Mouse (Mus musculus): ENCODE measurements at regions not wholly inside any gene's neighbourhood (a gene's known extent, or its start where the extent isn't known, plus 50 kb on each side); places are given as distances from the start of the nearest gene placed in this dataset.

- Histone ChIP-seq H3K4me2 (replicated peaks; ENCODE audit: low read depth, low read length) (no peak overlapping the region), H3K4me1 (ENCODE audit: control insufficient read depth, insufficient read depth, low read length) (0 out of 2 replicates have a peak, but pooled peaks cover 3% of the 10 kb centered on the region), H3K27ac (ENCODE audit: low read length) (no peak overlapping the region), H3K9ac (replicated peaks; ENCODE audit: low read depth, low read length) (no peak overlapping the region), H3K36me3 (ENCODE audit: control insufficient read depth, insufficient read depth, low read length) (no peaks in the 10 kb centered on the region), H3K4me3 (ENCODE audit: low read depth, low read length) (no peak overlapping the region), H3K9me3 (ENCODE audit: control insufficient read depth, low read depth, low read length) (no peaks in the 10 kb centered on the region), H3K27me3 (ENCODE audit: control insufficient read depth, insufficient read depth, low read length) (no peaks in the 10 kb centered on the region)
- no peak for ATAC-seq (ENCODE audit: insufficient number of reproducible peaks, insufficient read depth, low FRiP score, low read depth)
- 91% methylated on average over 8 of the region's 8 CpGs for whole genome bisulfite sequencing
Measured at GRCm38 (mm10) chr1:183637214-183637613, 219.2 kb downstream of the Hhipl2 start.

GRCm38 (mm10) chr1:183639332-183639731, 221.3 kb downstream of the Hhipl2 start:
- 40% methylated on average over 7 of the region's 7 CpGs for WGBS
- H3K9me3 ChIP-seq (ENCODE audit: control insufficient read depth, low read depth, low read length), result no peaks in the 10 kb centered on the region
- 0 out of 2 replicates have a peak, but pooled peaks cover 3% of the 10 kb centered on the region for H3K4me1 ChIP-seq (ENCODE audit: control insufficient read depth, insufficient read depth, low read length)
- no peak overlapping the region for H3K9ac ChIP-seq (replicated peaks; ENCODE audit: low read depth, low read length)
- no peaks in the 10 kb centered on the region for H3K36me3 ChIP-seq (ENCODE audit: control insufficient read depth, insufficient read depth, low read length)
- no peak overlapping the region for H3K27ac ChIP-seq (ENCODE audit: low read length)
- peak; percentile 46; the same call in 1 of the 2 replicates for ATAC-seq (ENCODE audit: insufficient number of reproducible peaks, insufficient read depth, low FRiP score, low read depth)
- no peak overlapping the region for H3K4me2 ChIP-seq (replicated peaks; ENCODE audit: low read depth, low read length)
- no peak overlapping the region for H3K4me3 ChIP-seq (ENCODE audit: low read depth, low read length)
- H3K27me3 ChIP-seq (ENCODE audit: control insufficient read depth, insufficient read depth, low read length), result no peaks in the 10 kb centered on the region

GRCm38 (mm10) chr1:183640568-183640967, 222.6 kb downstream of the Hhipl2 start:
- Histone ChIP-seq H3K4me2 (replicated peaks; ENCODE audit: low read depth, low read length) (no peak overlapping the region), H3K36me3 (ENCODE audit: control insufficient read depth, insufficient read depth, low read length) (no peaks in the 10 kb centered on the region), H3K4me3 (ENCODE audit: low read depth, low read length) (no peak overlapping the region), H3K27ac (ENCODE audit: low read length) (no peak overlapping the region), H3K27me3 (ENCODE audit: control insufficient read depth, insufficient read depth, low read length) (no peaks in the 10 kb centered on the region), H3K9ac (replicated peaks; ENCODE audit: low read depth, low read length) (no peak overlapping the region), H3K4me1 (ENCODE audit: control insufficient read depth, insufficient read depth, low read length) (0 out of 2 replicates have a peak, but pooled peaks cover 3% of the 10 kb centered on the region), H3K9me3 (ENCODE audit: control insufficient read depth, low read depth, low read length) (no peaks in the 10 kb centered on the region)
- 53% methylated on average over 8 of the region's 8 CpGs for WGBS
- no peak for ATAC-seq (ENCODE audit: insufficient number of reproducible peaks, insufficient read depth, low FRiP score, low read depth)

GRCm38 (mm10) chr1:183644001-183644400, 226.0 kb downstream of the Hhipl2 start:
- Histone ChIP-seq H3K36me3 (ENCODE audit: control insufficient read depth, insufficient read depth, low read length) (no peaks in the 10 kb centered on the region), H3K27ac (ENCODE audit: low read length) (peak overlapping the region; percentile 6; the same call in 1 of the 2 replicates), H3K9me3 (ENCODE audit: control insufficient read depth, low read depth, low read length) (no peaks in the 10 kb centered on the region), H3K27me3 (ENCODE audit: control insufficient read depth, insufficient read depth, low read length) (no peaks in the 10 kb centered on the region), H3K4me1 (ENCODE audit: control insufficient read depth, insufficient read depth, low read length) (0 out of 2 replicates have a peak, but pooled peaks cover 3% of the 10 kb centered on the region), H3K4me3 (ENCODE audit: low read depth, low read length) (no peak overlapping the region), H3K9ac (replicated peaks; ENCODE audit: low read depth, low read length) (no peak overlapping the region), H3K4me2 (replicated peaks; ENCODE audit: low read depth, low read length) (no peak overlapping the region)
- WGBS, result 23% methylated on average over 2 of the region's 2 CpGs
- no peak for ATAC-seq (ENCODE audit: insufficient number of reproducible peaks, insufficient read depth, low FRiP score, low read depth)

GRCm38 (mm10) chr1:183653878-183654277, 235.9 kb downstream of the Hhipl2 start:
- H3K4me3 ChIP-seq (ENCODE audit: low read depth, low read length), result no peak overlapping the region
- no peaks in the 10 kb centered on the region for H3K4me1 ChIP-seq (ENCODE audit: control insufficient read depth, insufficient read depth, low read length)
- H3K9ac ChIP-seq (replicated peaks; ENCODE audit: low read depth, low read length), result no peak overlapping the region
- H3K27me3 ChIP-seq (ENCODE audit: control insufficient read depth, insufficient read depth, low read length), result no peaks in the 10 kb centered on the region
- WGBS, result 41% methylated on average over 6 of the region's 6 CpGs
- no peak overlapping the region for H3K4me2 ChIP-seq (replicated peaks; ENCODE audit: low read depth, low read length)
- H3K9me3 ChIP-seq (ENCODE audit: control insufficient read depth, low read depth, low read length), result no peaks in the 10 kb centered on the region
- no peaks in the 10 kb centered on the region for H3K36me3 ChIP-seq (ENCODE audit: control insufficient read depth, insufficient read depth, low read length)
- H3K27ac ChIP-seq (ENCODE audit: low read length), result no peak overlapping the region
- ATAC-seq (ENCODE audit: insufficient number of reproducible peaks, insufficient read depth, low FRiP score, low read depth), result no peak

GRCm38 (mm10) chr1:183657043-183657442, 239.0 kb downstream of the Hhipl2 start:
- H3K27ac ChIP-seq (ENCODE audit: low read length), result no peak overlapping the region
- H3K4me2 ChIP-seq (replicated peaks; ENCODE audit: low read depth, low read length), result no peak overlapping the region
- no peaks in the 10 kb centered on the region for H3K9me3 ChIP-seq (ENCODE audit: control insufficient read depth, low read depth, low read length)
- no peak overlapping the region for H3K4me3 ChIP-seq (ENCODE audit: low read depth, low read length)
- H3K36me3 ChIP-seq (ENCODE audit: control insufficient read depth, insufficient read depth, low read length), result no peaks in the 10 kb centered on the region
- no peak overlapping the region for H3K9ac ChIP-seq (replicated peaks; ENCODE audit: low read depth, low read length)
- no peaks in the 10 kb centered on the region for H3K4me1 ChIP-seq (ENCODE audit: control insufficient read depth, insufficient read depth, low read length)
- 50% methylated on average over 5 of the region's 5 CpGs for WGBS
- no peak for ATAC-seq (ENCODE audit: insufficient number of reproducible peaks, insufficient read depth, low FRiP score, low read depth)
- H3K27me3 ChIP-seq (ENCODE audit: control insufficient read depth, insufficient read depth, low read length), result no peaks in the 10 kb centered on the region

- WGBS, result 69% methylated on average over 2 of the region's 2 CpGs
- Histone ChIP-seq H3K4me2 (replicated peaks; ENCODE audit: low read depth, low read length) (no peak overlapping the region), H3K27me3 (ENCODE audit: control insufficient read depth, insufficient read depth, low read length) (no peaks in the 10 kb centered on the region), H3K4me1 (ENCODE audit: control insufficient read depth, insufficient read depth, low read length) (no peaks in the 10 kb centered on the region), H3K9me3 (ENCODE audit: control insufficient read depth, low read depth, low read length) (no peaks in the 10 kb centered on the region), H3K27ac (ENCODE audit: low read length) (no peak overlapping the region), H3K36me3 (ENCODE audit: control insufficient read depth, insufficient read depth, low read length) (no peaks in the 10 kb centered on the region), H3K4me3 (ENCODE audit: low read depth, low read length) (no peak overlapping the region), H3K9ac (replicated peaks; ENCODE audit: low read depth, low read length) (no peak overlapping the region)
- ATAC-seq (ENCODE audit: insufficient number of reproducible peaks, insufficient read depth, low FRiP score, low read depth), result no peak
Measured at GRCm38 (mm10) chr1:183660541-183660940, 242.5 kb downstream of the Hhipl2 start.

- no peak overlapping the region for H3K4me2 ChIP-seq (replicated peaks; ENCODE audit: low read depth, low read length)
- H3K9ac ChIP-seq (replicated peaks; ENCODE audit: low read depth, low read length), result no peak overlapping the region
- H3K27me3 ChIP-seq (ENCODE audit: control insufficient read depth, insufficient read depth, low read length), result no peaks in the 10 kb centered on the region
- no peak overlapping the region for H3K4me3 ChIP-seq (ENCODE audit: low read depth, low read length)
- no peaks in the 10 kb centered on the region for H3K4me1 ChIP-seq (ENCODE audit: control insufficient read depth, insufficient read depth, low read length)
- ATAC-seq (ENCODE audit: insufficient number of reproducible peaks, insufficient read depth, low FRiP score, low read depth), result no peak
- H3K9me3 ChIP-seq (ENCODE audit: control insufficient read depth, low read depth, low read length), result no peaks in the 10 kb centered on the region
- H3K27ac ChIP-seq (ENCODE audit: low read length), result no peak overlapping the region
- H3K36me3 ChIP-seq (ENCODE audit: control insufficient read depth, insufficient read depth, low read length), result no peaks in the 10 kb centered on the region
- WGBS, result 73% methylated on average over 15 of the region's 15 CpGs
Measured at GRCm38 (mm10) chr1:183662369-183663043, 244.5 kb downstream of the Hhipl2 start.

GRCm38 (mm10) chr1:183669271-183669670, 251.3 kb downstream of the Hhipl2 start:
- Histone ChIP-seq H3K4me2 (replicated peaks; ENCODE audit: low read depth, low read length) (0 out of 2 replicates have a peak overlapping the region, but pooled peaks have one; percentile 5), H3K9ac (replicated peaks; ENCODE audit: low read depth, low read length) (no peak overlapping the region), H3K4me1 (ENCODE audit: control insufficient read depth, insufficient read depth, low read length) (no peaks in the 10 kb centered on the region), H3K27me3 (ENCODE audit: control insufficient read depth, insufficient read depth, low read length) (no peaks in the 10 kb centered on the region), H3K4me3 (ENCODE audit: low read depth, low read length) (no peak overlapping the region), H3K27ac (ENCODE audit: low read length) (no peak overlapping the region), H3K9me3 (ENCODE audit: control insufficient read depth, low read depth, low read length) (no peaks in the 10 kb centered on the region), H3K36me3 (ENCODE audit: control insufficient read depth, insufficient read depth, low read length) (no peaks in the 10 kb centered on the region)
- ATAC-seq (ENCODE audit: insufficient number of reproducible peaks, insufficient read depth, low FRiP score, low read depth), result no peak
- 57% methylated on average over 8 of the region's 8 CpGs for WGBS
